Mouse (Mus musculus) bone marrow, adult 2 months (tissue): ENCODE measurements around the gene Cxcr5. TPM values are rescaled to one million over a fixed set of nuclear protein-coding genes. Genes with fewer than 3 reads are reported as not detected.
A peak's percentile ranks its signal among the peaks of the same experiment; 100 is the strongest.

Source experiments
- H3K27ac ChIP-seq: fragments of 200-500 bp; 2 replicates; pipeline ENCODE4 v1.5.1; 2012; ENCODE audit warnings: low read depth, mild to moderate bottlenecking, control low read depth, inconsistent platforms, low read length; ENCODE audit not compliant: control insufficient read depth, poor library complexity, insufficient read depth
- H3K4me1 ChIP-seq: fragments of 200-500 bp; 2 replicates; pipeline ENCODE4 v1.6.1; 2011; ENCODE audit warnings: low read length; ENCODE audit not compliant: control insufficient read depth, insufficient read depth
- H3K4me3 ChIP-seq: fragments of 200-500 bp; replicated peaks from 2 replicates; pipeline ENCODE3; 2011; ENCODE audit warnings: mild to moderate bottlenecking, low read depth, low read length, control low read depth; ENCODE audit not compliant: control insufficient read depth
- CTCF ChIP-seq: fragments of 200-500 bp; IDR thresholded peaks from 2 replicates; pipeline ENCODE4 v1.5.1; 2011; ENCODE audit warnings: low read length, control low read depth; ENCODE audit not compliant: control insufficient read depth, insufficient read depth
- POLR2A ChIP-seq: fragments of 200-500 bp; IDR thresholded peaks from 2 replicates; pipeline ENCODE4 v1.6.1; 2011; ENCODE audit warnings: low read depth, mild to moderate bottlenecking, control low read depth, low read length, borderline replicate concordance; ENCODE audit not compliant: control insufficient read depth
- WGBS: fragments of 180-500 bp; shearing (Covaris S2); methylation state at CpG from one replicate; pipeline ENCODE4 v1.1.7; 2018; 5-methylcytosine and 5-hydroxymethylcytosine counted together
- polyA plus RNA-seq: library from polyadenylated mRNA; stranded (reverse); fragments of >200 nt; gene quantifications from 2 replicates; pipeline ENCODE4 v1.2.4, GENCODE M21; 2011; ENCODE audit warnings: low replicate concordance; ENCODE audit not compliant: missing spikeins, insufficient read depth, insufficient read length

The Cxcr5 gene
- polyA plus RNA-seq, 1 experiment = 13.4 TPM

DNA sequence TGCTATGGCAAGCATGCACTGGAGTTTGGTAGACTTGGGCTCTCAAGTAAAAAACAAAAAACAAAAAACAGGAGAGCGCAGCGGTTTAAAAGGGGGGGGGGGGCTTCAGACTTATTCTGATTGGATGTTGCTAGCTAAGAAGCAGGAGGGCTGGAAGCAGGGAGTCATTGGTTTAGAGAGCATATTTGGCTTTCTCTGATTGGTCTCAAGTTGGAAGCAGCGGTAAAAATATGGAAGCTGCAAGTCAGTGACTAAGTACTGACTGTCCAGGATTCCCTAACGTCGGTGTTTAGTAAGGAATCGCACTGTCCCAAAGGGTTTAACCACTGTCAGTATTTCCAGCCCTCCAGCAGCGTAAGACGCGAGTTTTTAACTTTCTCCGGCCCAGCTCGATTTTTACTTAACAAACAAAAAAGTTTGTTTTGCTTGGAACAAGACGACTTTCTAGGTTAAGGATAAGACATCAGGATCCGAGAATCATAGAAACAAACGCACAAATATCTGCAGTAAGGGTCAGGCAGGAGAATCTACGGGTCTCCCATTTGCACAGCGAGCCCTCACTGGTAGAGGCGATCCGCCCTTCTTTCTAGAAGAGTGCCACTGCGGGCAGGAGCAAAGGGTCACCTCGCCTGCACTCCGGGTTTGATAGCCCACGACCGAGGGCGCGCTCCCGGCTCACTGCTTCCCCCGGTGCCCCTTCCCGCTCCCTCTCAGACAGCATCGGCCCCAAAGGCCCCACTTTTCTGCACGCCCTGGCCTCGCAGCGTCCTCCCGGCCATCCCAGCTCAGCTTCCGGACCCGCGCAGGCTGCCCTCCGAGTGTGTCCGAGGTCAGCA lies 42.0 kb upstream of the Cxcr5 start:
- H3K4me3 ChIP-seq = peak overlapping the region; percentile 90
- H3K4me1 ChIP-seq = peaks cover 1% of the 10 kb centered on the region; the same call in 1 of the 2 replicates
- peak overlapping the region; percentile 93 for H3K27ac ChIP-seq
- under 1% methylated on average over 38 of the region's 38 CpGs for WGBS
- TF ChIP-seq CTCF = no peak
- no peak for TF ChIP-seq POLR2A

DNA sequence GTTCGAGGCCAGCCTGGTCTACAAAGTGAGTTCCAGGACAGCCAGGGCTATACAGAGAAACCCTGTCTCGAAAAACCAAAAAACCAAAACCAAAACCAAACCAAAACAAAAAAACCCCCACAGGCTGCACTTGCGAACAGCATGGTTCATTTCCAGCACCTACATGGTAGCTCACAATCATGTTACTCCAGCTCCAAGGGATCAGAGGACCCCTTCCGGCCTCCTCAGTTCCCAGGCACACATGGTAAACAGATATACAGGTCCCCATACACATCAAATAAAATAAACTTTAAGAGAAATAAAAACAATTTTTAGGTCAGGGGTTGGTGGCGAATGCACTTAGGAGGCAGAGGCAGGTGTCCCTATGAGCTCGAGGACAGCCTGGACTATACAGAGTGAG lies 41.1 kb upstream of the Cxcr5 start:
- no peak for TF ChIP-seq CTCF
- no peak for TF ChIP-seq POLR2A
- WGBS = 46% methylated on average over 6 of the region's 6 CpGs
- Histone ChIP-seq H3K4me3 (peak overlapping the region; percentile 34), H3K4me1 (no peaks in the 10 kb centered on the region; the same call in 1 of the 2 replicates), H3K27ac (peak overlapping the region; percentile 30; the same call in 1 of the 2 replicates)

DNA sequence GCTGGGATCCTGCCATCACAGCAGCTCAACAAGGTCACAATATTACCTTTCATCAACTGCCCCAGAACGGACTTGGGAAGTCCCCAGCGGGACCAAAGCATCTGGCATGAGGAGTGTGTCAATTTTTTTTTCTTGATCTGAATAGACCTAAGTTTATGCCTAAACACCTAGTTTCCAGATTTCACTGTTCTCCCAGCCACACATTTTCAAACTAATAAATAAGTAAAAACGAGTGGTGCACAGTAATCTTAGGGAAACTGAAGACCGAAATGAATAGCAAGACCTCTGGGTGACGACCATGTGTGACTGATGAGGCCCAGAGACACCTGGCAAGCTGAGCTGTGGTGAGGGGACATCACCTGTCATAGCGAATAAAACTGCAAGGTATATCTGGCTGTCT lies 39.1 kb upstream of the Cxcr5 start:
- Histone ChIP-seq H3K4me3 (no peak overlapping the region), H3K27ac (no peak overlapping the region), H3K4me1 (no peaks in the 10 kb centered on the region; the same call in 1 of the 2 replicates)
- WGBS = 84% methylated on average over 6 of the region's 6 CpGs
- no peak for TF ChIP-seq CTCF

DNA sequence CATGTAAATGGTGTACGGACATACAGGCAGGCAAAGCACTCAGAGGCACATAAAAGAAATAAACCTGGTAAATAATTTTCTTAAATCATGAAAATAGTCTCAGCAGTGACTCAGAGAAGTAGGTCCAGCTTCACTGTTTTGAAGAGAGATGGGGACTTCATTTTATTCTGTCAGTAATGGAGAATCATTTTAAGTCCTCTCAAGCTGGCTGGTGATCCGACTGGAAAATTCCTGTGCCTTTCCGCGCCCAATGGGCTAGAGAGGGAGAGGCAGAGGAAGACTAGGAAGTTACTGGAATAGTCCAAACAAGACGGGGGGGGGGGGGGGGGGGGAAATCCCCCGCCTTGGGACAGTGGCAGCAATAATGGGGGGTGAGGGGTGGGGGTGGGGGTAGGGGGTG lies 37.9 kb upstream of the Cxcr5 start:
- Histone ChIP-seq H3K4me1 (no peaks in the 10 kb centered on the region; the same call in 1 of the 2 replicates), H3K27ac (no peak overlapping the region), H3K4me3 (no peak overlapping the region)
- 82% methylated on average over 5 of the region's 6 CpGs for WGBS
- TF ChIP-seq POLR2A (no peak), CTCF (no peak)

DNA sequence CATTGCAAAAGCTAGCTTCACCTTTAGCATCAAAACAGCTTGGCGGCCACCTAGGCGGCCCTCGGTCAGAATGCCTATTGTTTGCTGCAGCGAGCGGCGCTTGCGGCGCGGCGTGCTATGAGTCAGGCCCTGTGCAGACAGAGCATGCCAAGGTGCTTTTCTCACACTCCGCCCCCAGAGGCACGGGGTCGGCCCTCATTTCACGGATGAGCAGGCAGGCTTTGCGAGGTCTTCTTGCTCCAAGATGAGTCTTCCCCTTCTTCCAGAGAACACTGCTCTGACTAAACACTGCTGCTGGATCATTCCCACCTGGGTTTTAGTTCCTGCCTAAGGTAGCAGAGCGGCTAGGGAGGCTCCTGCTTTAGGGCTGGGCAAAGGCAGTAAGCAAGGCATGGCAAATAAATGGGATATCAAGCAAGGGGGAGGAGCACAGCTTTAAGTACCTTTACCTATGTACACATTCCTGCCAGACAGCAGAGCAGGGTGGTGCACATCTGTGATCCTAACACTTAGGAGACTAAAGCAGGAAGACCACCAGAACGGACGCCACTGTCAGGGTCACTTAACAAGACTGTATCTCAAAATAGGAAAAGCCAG lies 37.3 kb upstream of the Cxcr5 start:
- H3K4me1 ChIP-seq = no peaks in the 10 kb centered on the region; the same call in 1 of the 2 replicates
- 67% methylated on average over 18 of the region's 18 CpGs for WGBS
- H3K27ac ChIP-seq = 0 out of 2 replicates have a peak overlapping the region, but pooled peaks have one; percentile 12
- TF ChIP-seq POLR2A = no peak
- TF ChIP-seq CTCF = no peak
- H3K4me3 ChIP-seq = no peak overlapping the region

DNA sequence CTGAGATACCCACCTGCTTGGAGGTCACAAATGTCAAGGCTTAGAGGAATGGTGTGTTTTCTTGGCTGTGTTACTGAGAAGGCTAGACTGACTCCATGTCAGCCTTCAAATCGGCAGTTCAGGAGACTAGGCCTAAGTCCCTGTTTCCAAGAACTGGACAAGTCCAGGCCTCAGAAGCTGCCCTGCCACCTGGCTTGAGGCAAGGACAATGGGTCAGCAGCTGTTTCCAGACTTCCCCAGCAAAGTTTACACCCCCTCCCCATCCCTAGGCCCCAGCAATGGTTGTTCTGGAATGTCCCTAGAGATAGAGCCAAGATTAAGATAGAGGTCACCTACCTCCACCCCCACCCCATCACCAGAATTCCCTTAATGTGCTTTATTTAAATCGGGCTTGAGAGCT lies 36.1 kb upstream of the Cxcr5 start:
- WGBS = 88% methylated on average over 2 of the region's 2 CpGs
- Histone ChIP-seq H3K27ac (no peak overlapping the region), H3K4me1 (no peaks in the 10 kb centered on the region), H3K4me3 (no peak overlapping the region)
- TF ChIP-seq CTCF (no peak), POLR2A (no peak)

DNA sequence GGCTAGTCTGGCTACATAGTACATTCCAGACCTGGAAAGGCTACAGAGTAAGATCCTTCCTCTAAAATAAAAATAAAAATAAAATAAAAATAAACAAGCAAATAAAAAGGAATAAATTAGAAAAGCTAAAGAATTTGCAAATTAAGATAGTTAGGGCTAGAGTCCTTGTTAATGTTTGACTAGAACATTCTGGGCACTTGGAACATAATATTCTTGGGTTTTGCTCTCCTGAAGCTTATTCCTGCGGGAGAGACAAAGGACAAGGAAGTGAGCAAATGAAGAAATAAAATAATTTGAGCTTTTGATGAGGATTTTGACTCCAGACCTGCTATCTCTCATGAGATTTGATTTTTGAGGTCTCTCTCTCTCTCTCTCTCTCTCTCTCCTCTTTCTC lies 33.9 kb upstream of the Cxcr5 start:
- Histone ChIP-seq H3K27ac (no peak overlapping the region), H3K4me1 (no peaks in the 10 kb centered on the region; the same call in 1 of the 2 replicates), H3K4me3 (no peak overlapping the region)
- TF ChIP-seq POLR2A (no peak), CTCF (no peak)
- 87% methylated on average over 1 of the region's 1 CpGs for WGBS

DNA sequence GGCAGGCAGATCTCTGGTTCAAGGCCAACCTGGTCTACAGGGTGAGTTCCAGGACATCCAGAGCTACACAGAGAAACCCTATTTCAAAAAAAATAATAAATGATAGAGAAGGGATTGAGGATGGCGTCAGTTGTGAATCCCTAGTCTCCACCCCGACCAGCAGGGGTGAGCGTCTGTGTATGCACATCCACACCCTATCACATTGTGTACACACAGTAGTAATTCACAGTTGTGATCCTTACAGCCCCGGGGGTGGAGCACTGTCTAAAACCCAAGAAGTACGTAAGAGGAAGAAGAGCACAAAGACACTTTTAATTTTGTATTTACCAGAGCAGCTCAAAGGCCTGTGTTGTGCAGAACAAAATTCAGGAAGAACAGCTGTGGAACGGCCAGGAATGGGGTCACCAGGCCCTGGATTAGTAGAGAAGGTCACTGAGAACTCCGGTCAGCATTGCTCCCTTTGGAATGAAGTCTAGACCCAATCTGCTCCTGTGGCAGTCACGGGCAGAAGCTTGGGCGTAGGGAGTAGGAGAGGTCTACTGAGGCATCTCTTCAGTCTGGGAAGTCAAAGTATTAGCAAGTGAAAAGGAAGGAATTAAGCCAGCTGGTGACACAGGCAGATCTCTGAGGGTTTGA lies 33.3 kb upstream of the Cxcr5 start:
- TF ChIP-seq CTCF = no peak
- no peak for TF ChIP-seq POLR2A
- H3K4me1 ChIP-seq = no peaks in the 10 kb centered on the region; the same call in 1 of the 2 replicates
- no peak overlapping the region for H3K4me3 ChIP-seq
- 90% methylated on average over 9 of the region's 9 CpGs for WGBS
- H3K27ac ChIP-seq = no peak overlapping the region
